Mouse (Mus musculus) hindbrain, postnatal 0 days (tissue): ENCODE data around the gene Kir3dl2. TPM values are rescaled to one million over a fixed set of nuclear protein-coding genes. Genes with fewer than 3 reads are reported as not detected.
"Not testable (repeated sequence)": the region's sequence is repeated elsewhere in the genome, so short reads cannot be mapped to it uniquely, and the experiment has no call there.

ENCODE experiments used
- ATAC-seq: fragments of 200-750 bp; cut with Nextera tagmentation; 2 replicates; pipeline ENCODE4 v1.8.0; 2017; ENCODE audit warnings: mild to moderate bottlenecking, moderate TSS enrichment, moderate library complexity
- DNase-seq: peaks from one replicate; pipeline ENCODE4 v3.0.0-alpha.2; 2015; ENCODE audit warnings: low spot score
- H3K27ac ChIP-seq: fragments of 300-500 bp; sonication (generic); 2 replicates; pipeline ENCODE4 v1.5.1; 2014; ENCODE audit warnings: mild to moderate bottlenecking
- H3K27me3 ChIP-seq: fragments of 300-500 bp; sonication (generic); 2 replicates; pipeline ENCODE4 v1.6.1; 2014; ENCODE audit warnings: low read length, mixed read lengths; ENCODE audit not compliant: insufficient read depth
- H3K36me3 ChIP-seq: fragments of 300-500 bp; sonication (generic); 2 replicates; pipeline ENCODE4 v1.6.1; 2014; ENCODE audit warnings: low read length, mixed read lengths; ENCODE audit not compliant: insufficient read depth
- H3K4me1 ChIP-seq: fragments of 300-500 bp; sonication (generic); 2 replicates; pipeline ENCODE4 v1.6.1; 2014; ENCODE audit warnings: antibody characterized with exemption, low read length, mixed read lengths; ENCODE audit not compliant: insufficient read depth
- H3K4me2 ChIP-seq: fragments of 300-500 bp; sonication (generic); 2 replicates; pipeline ENCODE4 v1.6.1; 2014; ENCODE audit warnings: low read depth, mild to moderate bottlenecking, low read length, moderate library complexity, mixed read lengths
- H3K4me3 ChIP-seq: fragments of 300-500 bp; sonication (generic); 2 replicates; pipeline ENCODE4 v1.5.1; 2014; ENCODE audit warnings: low read length
- H3K9ac ChIP-seq: fragments of 300-500 bp; sonication (generic); replicated peaks from 2 replicates; pipeline ENCODE4 v1.6.1; 2014; ENCODE audit warnings: mild to moderate bottlenecking, low read length, moderate library complexity, mixed read lengths
- H3K9me3 ChIP-seq: fragments of 300-500 bp; sonication (generic); 2 replicates; pipeline ENCODE4 v1.6.1; 2016; ENCODE audit warnings: low read length, mixed read lengths
- CTCF ChIP-seq: IDR thresholded peaks from 2 replicates; pipeline ENCODE4 v1.5.1; 2016; ENCODE audit warnings: antibody characterized with exemption, control low read depth, low read depth
- WGBS: fragments of 180-500 bp; shearing (Covaris S2); extraction: QIAGEN DNeasy Blood & Tissue Kit; methylation state at CpG from one replicate; pipeline ENCODE4 v1.1.7; 2014; 5-methylcytosine and 5-hydroxymethylcytosine counted together
- polyA plus RNA-seq: library from polyadenylated mRNA; unstranded; fragments of >200 nt; fragmentation: Nextera tagmentation; extraction: Ambion mirVana; gene quantifications from 2 replicates; pipeline ENCODE4 v1.2.1, GENCODE M21; 2015
- total RNA-seq: library from RNA; depleted of rRNA; stranded (reverse); fragments of >200 nt; gene quantifications from 2 replicates; pipeline ENCODE4 v1.2.3, GENCODE M21; 2014; rRNA removed

The Kir3dl2 gene
- 0.29 TPM in 1 of 2 replicates, not detected in the other for total RNA-seq
- 0.24 and 0.26 TPM in 2 replicates for polyA plus RNA-seq

- H3K4me1 ChIP-seq, H3K9ac ChIP-seq, H3K9me3 ChIP-seq, H3K27ac ChIP-seq, H3K36me3 ChIP-seq, ATAC-seq, H3K27me3 ChIP-seq, DNase-seq, H3K4me2 ChIP-seq, H3K4me3 ChIP-seq: not testable (repeated sequence)
- 56% methylated on average over 1 of the region's 1 CpGs for WGBS
These were observed at the start of gene Kir3dl2 for GRCm38 (mm10) chrX:136543956-136544355. Gene Kir3dl2, minus strand, starts transcription at chrX:136544056.

- Histone ChIP-seq H3K4me3 (peak overlapping the region; percentile 43), H3K36me3 (no peaks in the 10 kb centered on the region), H3K4me1 (no peaks in the 10 kb centered on the region), H3K27me3 (no peaks in the 10 kb centered on the region), H3K9me3 (no peaks in the 10 kb centered on the region), H3K4me2 (peak overlapping the region; percentile 46), H3K9ac (peak overlapping the region; percentile 45; the same call in 1 of the 2 replicates), H3K27ac (peak overlapping the region; percentile 82)
- WGBS: 52% methylated on average over 2 of the region's 2 CpGs
- TF ChIP-seq CTCF: no peak
- no peak for DNase-seq
- peak; percentile 75 for ATAC-seq
These were observed 47.0 kb upstream of the Kir3dl2 start for GRCm38 (mm10) chrX:136590897-136591257.

- Histone ChIP-seq H3K27me3 (no peaks in the 10 kb centered on the region), H3K9me3 (no peaks in the 10 kb centered on the region), H3K9ac (peak within 1 kb of the TSS; percentile 45; the same call in 1 of the 2 replicates), H3K4me3 (peak within 1 kb of the TSS; percentile 43), H3K27ac (peak within 1 kb of the TSS; percentile 82), H3K36me3 (no peaks in the 10 kb centered on the region), H3K4me2 (peak within 1 kb of the TSS; percentile 46), H3K4me1 (no peaks in the 10 kb centered on the region)
- peak; percentile 95 for ATAC-seq
- no peak for TF ChIP-seq CTCF
- WGBS: 34% methylated on average over 12 of the region's 12 CpGs
- DNase-seq: peak; percentile 84
These were observed 46.5 kb upstream of the Kir3dl2 start, which contains the start of gene Tceal3 for GRCm38 (mm10) chrX:136590199-136590896. Gene Tceal3, plus strand, starts transcription at chrX:136590842.

- Histone ChIP-seq H3K36me3 (no peaks in the 10 kb centered on the region), H3K27me3 (no peaks in the 10 kb centered on the region), H3K4me3 (no peak overlapping the region), H3K9me3 (no peaks in the 10 kb centered on the region), H3K4me2 (no peak overlapping the region), H3K27ac (no peak overlapping the region), H3K9ac (no peak overlapping the region), H3K4me1 (no peaks in the 10 kb centered on the region)
- no peak for TF ChIP-seq CTCF
- ATAC-seq: no peak
- 98% methylated on average over 1 of the region's 1 CpGs for WGBS
- DNase-seq: peak; percentile 2
These were observed 40.8 kb upstream of the Kir3dl2 start for GRCm38 (mm10) chrX:136584617-136585016.

GRCm38 (mm10) chrX:136569094-136569493 lies 25.2 kb upstream of the Kir3dl2 start:
- not testable (repeated sequence) for H3K27me3 ChIP-seq, H3K27ac ChIP-seq, H3K9ac ChIP-seq, H3K4me3 ChIP-seq, H3K4me2 ChIP-seq, DNase-seq, H3K9me3 ChIP-seq, H3K4me1 ChIP-seq, H3K36me3 ChIP-seq, ATAC-seq
- 87% methylated on average over 9 of the region's 9 CpGs for WGBS

- not testable (repeated sequence) for H3K27ac ChIP-seq, H3K4me3 ChIP-seq, DNase-seq, H3K4me1 ChIP-seq, H3K9ac ChIP-seq, H3K4me2 ChIP-seq, ATAC-seq, H3K27me3 ChIP-seq, H3K9me3 ChIP-seq, H3K36me3 ChIP-seq
- 74% methylated on average over 4 of the region's 4 CpGs for WGBS
These were observed 26.2 kb downstream of the Kir3dl2 start, which contains the start of gene Kir3dl1 for GRCm38 (mm10) chrX:136517699-136518098. Gene Kir3dl1, plus strand, starts transcription at chrX:136517999.

Other genes with a start within 250 kb of the Kir3dl2 start
- not detected in 2 replicates for gene Kir3dl1, start 26.1 kb downstream of the Kir3dl2 start, total RNA-seq
- not detected in 2 replicates for gene Kir3dl1, start 26.1 kb downstream of the Kir3dl2 start, polyA plus RNA-seq
- 10.2 and 15.4 TPM in 2 replicates for gene Tceal3, start 46.8 kb upstream of the Kir3dl2 start, total RNA-seq
- gene Tceal3, start 46.8 kb upstream of the Kir3dl2 start, polyA plus RNA-seq: 97.8 and 102 TPM in 2 replicates
- gene Tceal1, start 163.9 kb upstream of the Kir3dl2 start, total RNA-seq: 10.6 and 12.3 TPM in 2 replicates
- 22.5 and 26.8 TPM in 2 replicates for gene Tceal1, start 163.9 kb upstream of the Kir3dl2 start, polyA plus RNA-seq
- gene Morf4l2, start 199.6 kb upstream of the Kir3dl2 start, total RNA-seq: 250 and 251 TPM in 2 replicates
- 527 and 536 TPM in 2 replicates for gene Morf4l2, start 199.6 kb upstream of the Kir3dl2 start, polyA plus RNA-seq
- not detected in 2 replicates for gene Glra4, start 236.1 kb upstream of the Kir3dl2 start, total RNA-seq
- 0.11 TPM in 1 of 2 replicates, not detected in the other for gene Glra4, start 236.1 kb upstream of the Kir3dl2 start, polyA plus RNA-seq